Mouse (Mus musculus) midbrain, embryonic 15.5 days (tissue): ENCODE measurements around the gene Tbc1d16. TPM values are rescaled to one million over a fixed set of nuclear protein-coding genes. Genes with fewer than 3 reads are reported as not detected.

ENCODE experiments used
- ATAC-seq: fragments of 200-750 bp; cut with Nextera tagmentation; replicated peaks from 2 replicates; pipeline ENCODE4 v1.8.0; 2017; ENCODE audit warnings: moderate TSS enrichment
- H3K27ac ChIP-seq: fragments of 300-500 bp; sonication (generic); 2 replicates; pipeline ENCODE4 v1.5.1; 2015; ENCODE audit warnings: mild to moderate bottlenecking, inconsistent platforms
- H3K27me3 ChIP-seq: fragments of 300-500 bp; sonication (generic); replicated peaks from 2 replicates; pipeline ENCODE4 v1.6.1; 2015; ENCODE audit warnings: inconsistent platforms
- H3K36me3 ChIP-seq: fragments of 300-500 bp; sonication (generic); replicated peaks from 2 replicates; pipeline ENCODE4 v1.6.1; 2015; ENCODE audit warnings: inconsistent platforms
- H3K4me1 ChIP-seq: fragments of 300-500 bp; sonication (generic); 2 replicates; pipeline ENCODE4 v1.6.1; 2015; ENCODE audit warnings: inconsistent platforms
- H3K4me2 ChIP-seq: fragments of 300-500 bp; sonication (generic); 2 replicates; pipeline ENCODE4 v1.6.1; 2015; ENCODE audit warnings: inconsistent platforms, mild to moderate bottlenecking, moderate library complexity
- H3K4me3 ChIP-seq: fragments of 300-500 bp; sonication (generic); 2 replicates; pipeline ENCODE4 v1.5.1; 2015; ENCODE audit warnings: mild to moderate bottlenecking, inconsistent platforms
- H3K9ac ChIP-seq: fragments of 300-500 bp; sonication (generic); 2 replicates; pipeline ENCODE4 v1.6.1; 2015; ENCODE audit warnings: mild to moderate bottlenecking, inconsistent platforms
- H3K9me3 ChIP-seq: fragments of 300-500 bp; sonication (generic); 2 replicates; pipeline ENCODE4 v1.6.1; 2016; ENCODE audit warnings: inconsistent platforms
- WGBS: fragments of 180-500 bp; shearing (Covaris S2); methylation state at CpG from one replicate; pipeline ENCODE4 v1.1.7; 2015; ENCODE audit warnings: mixed read lengths; 5-methylcytosine and 5-hydroxymethylcytosine counted together
- polyA plus RNA-seq: library from polyadenylated mRNA; unstranded; fragments of >200 nt; fragmentation: Nextera tagmentation; extraction: Ambion mirVana; gene quantifications from 2 replicates; pipeline ENCODE4 v1.2.1, GENCODE M21; 2015

Tbc1d16 gene
- polyA plus RNA-seq, 1 experiment from 2014 or later = 66.8 TPM

DNA sequence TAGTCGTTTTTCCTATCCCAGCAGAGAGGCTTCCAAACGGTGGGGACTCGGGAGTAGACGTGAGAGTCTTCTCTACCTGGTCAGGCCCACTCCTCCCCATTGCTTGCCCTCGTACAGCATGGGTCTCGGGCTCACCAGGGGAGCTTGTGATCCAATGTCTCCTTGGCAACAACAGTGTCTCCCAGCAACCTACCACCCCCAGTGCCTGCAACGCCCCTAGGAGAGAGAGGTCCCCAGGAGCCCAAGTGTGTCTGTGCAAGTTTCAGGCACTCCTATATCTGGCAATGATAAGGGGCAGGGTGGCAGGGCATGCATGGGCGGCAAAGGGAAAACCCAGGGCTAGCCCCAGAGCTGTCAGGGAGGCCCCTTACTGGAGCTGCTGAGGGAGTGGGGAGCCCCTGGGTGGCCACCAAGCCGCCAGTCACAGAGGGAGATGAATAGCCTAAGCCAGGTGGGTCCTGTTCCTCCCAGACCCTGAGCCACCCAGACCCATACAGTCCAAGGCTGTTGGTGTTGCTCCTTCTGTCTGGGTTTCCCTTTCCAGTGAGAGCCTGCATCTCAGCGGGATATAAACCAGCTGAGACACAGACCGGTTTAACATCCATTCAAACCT is 99.5 kb downstream of the Tbc1d16 start:
- H3K9ac ChIP-seq = no peak overlapping the region
- H3K4me1 ChIP-seq = peaks cover 43% of the 10 kb centered on the region
- no peak for ATAC-seq
- 33% methylated on average over 11 of the region's 11 CpGs for WGBS
- H3K27ac ChIP-seq = no peak overlapping the region
- no peak overlapping the region for H3K4me3 ChIP-seq
- no peaks in the 10 kb centered on the region for H3K9me3 ChIP-seq
- H3K4me2 ChIP-seq = no peak overlapping the region
- H3K36me3 ChIP-seq = no peaks in the 10 kb centered on the region
- H3K27me3 ChIP-seq = no peaks in the 10 kb centered on the region

GRCm38 (mm10) chr11:119127686-119128473 is 100.4 kb downstream of the Tbc1d16 start:
- 0 out of 2 replicates have a peak, but pooled peaks have one; percentile 37 for ATAC-seq
- no peaks in the 10 kb centered on the region for H3K36me3 ChIP-seq
- H3K27ac ChIP-seq = no peak overlapping the region
- no peak overlapping the region for H3K4me3 ChIP-seq
- H3K9me3 ChIP-seq = no peaks in the 10 kb centered on the region
- H3K4me2 ChIP-seq = no peak overlapping the region
- H3K9ac ChIP-seq = no peak overlapping the region
- H3K27me3 ChIP-seq = no peaks in the 10 kb centered on the region
- WGBS = 58% methylated on average over 9 of the region's 9 CpGs
- H3K4me1 ChIP-seq = peaks cover 43% of the 10 kb centered on the region

DNA sequence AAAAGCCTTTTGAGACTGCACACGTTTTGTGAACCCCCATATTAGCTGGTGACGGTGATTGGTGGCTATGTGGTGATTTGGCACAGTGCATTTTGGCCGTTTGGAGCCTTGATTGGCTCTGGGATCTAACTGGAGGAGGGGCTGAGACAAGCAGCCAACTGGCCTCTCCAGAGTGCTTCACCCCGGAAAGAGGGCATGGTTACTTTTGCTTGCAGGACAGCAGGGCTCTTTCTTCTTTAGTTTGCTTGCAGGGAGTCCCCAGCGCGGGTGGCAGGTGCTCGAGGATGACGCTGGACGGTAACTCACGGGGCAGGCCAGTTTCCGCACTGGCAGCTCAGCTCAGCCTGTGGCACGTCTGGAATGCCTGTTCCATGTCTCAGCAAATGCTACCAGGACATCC is 101.2 kb downstream of the Tbc1d16 start:
- H3K4me3 ChIP-seq = no peak overlapping the region
- H3K27me3 ChIP-seq = no peaks in the 10 kb centered on the region
- no peaks in the 10 kb centered on the region for H3K9me3 ChIP-seq
- no peak overlapping the region for H3K4me2 ChIP-seq
- 0 out of 2 replicates have a peak overlapping the region, but pooled peaks have one; percentile 18 for H3K27ac ChIP-seq
- no peak overlapping the region for H3K9ac ChIP-seq
- peaks cover 43% of the 10 kb centered on the region for H3K4me1 ChIP-seq
- no peak for ATAC-seq
- WGBS = 26% methylated on average over 12 of the region's 12 CpGs
- H3K36me3 ChIP-seq = no peaks in the 10 kb centered on the region

DNA sequence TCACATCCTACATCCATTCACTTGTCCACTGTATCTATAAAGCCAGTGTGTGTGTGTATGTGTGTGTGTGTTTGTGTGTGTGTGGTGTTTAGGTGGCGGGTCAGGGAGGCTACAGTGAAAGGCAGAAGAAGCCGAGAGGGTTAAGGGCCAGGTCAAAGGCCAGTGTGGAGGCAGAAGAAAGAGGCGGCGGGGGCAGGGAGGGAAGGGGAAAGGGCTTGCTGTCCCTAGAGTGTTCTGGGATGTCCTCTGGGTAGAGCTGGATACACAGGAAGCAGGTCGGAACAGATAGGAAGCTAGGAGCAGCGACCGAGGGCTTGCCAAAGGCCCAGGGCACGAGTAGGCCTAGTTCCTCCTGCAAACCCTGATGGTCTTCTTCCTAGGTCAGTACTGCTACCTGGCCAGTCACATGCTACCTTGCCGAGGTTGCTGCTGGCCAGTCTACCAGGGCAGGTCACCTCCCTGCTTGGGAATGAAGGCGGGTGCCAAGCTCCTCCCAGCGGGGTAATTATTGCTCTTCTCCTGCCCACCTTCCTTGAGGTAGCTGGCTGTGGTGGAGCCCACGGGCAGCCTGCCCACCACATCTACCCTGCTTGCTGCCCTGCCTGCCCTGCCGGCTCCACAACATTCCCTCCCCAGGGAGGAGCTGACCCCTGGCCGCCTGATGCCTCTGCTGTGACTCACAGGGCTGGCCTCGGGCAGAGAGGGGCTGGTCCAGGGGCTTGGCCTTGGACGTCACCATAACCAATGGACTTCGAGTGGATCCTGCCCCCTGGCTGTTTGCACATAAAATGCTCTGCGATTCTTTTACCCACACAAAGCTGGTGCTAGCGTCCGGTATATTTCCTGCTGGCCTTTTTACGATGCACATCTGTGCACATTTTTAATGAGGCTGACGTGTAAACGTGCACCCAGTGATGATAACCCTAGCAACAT is 102.1 kb downstream of the Tbc1d16 start:
- peaks cover 43% of the 10 kb centered on the region for H3K4me1 ChIP-seq
- H3K4me3 ChIP-seq = no peak overlapping the region
- peak overlapping the region; percentile 8; the same call in 1 of the 2 replicates for H3K4me2 ChIP-seq
- H3K9me3 ChIP-seq = no peaks in the 10 kb centered on the region
- peak overlapping the region; percentile 55; the same call in 1 of the 2 replicates for H3K27ac ChIP-seq
- 38% methylated on average over 23 of the region's 23 CpGs for WGBS
- H3K27me3 ChIP-seq = no peaks in the 10 kb centered on the region
- no peak overlapping the region for H3K9ac ChIP-seq
- no peaks in the 10 kb centered on the region for H3K36me3 ChIP-seq
- peak; percentile 31; the same call in 1 of the 2 replicates for ATAC-seq

DNA sequence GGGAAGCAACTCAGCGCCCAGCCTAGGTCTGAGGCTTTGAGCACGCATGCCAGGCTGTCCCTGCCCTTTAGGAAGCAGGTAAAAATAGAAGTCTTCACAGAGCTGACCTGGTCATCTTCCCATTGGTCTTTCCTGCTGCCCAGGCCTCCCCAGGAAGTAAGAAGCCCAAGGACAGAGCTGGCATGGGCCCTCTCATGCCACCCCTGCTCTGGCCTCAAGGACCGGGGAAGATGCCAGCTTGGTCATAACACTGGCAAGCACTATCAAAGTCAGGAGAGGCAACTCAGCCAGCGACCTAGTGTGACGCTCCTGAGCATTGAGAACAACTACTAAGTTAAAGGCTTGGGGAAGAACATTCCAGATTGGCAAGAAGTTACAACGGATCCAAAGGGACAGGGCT is 103.8 kb downstream of the Tbc1d16 start:
- Histone ChIP-seq H3K4me2 (no peak overlapping the region), H3K27me3 (no peaks in the 10 kb centered on the region), H3K27ac (no peak overlapping the region), H3K4me3 (no peak overlapping the region), H3K9ac (no peak overlapping the region), H3K9me3 (no peaks in the 10 kb centered on the region), H3K4me1 (peaks cover 33% of the 10 kb centered on the region), H3K36me3 (no peaks in the 10 kb centered on the region)
- no peak for ATAC-seq
- WGBS = 93% methylated on average over 6 of the region's 6 CpGs

- no peaks in the 10 kb centered on the region for H3K9me3 ChIP-seq
- WGBS = 80% methylated on average over 5 of the region's 5 CpGs
- H3K4me1 ChIP-seq = peaks cover 30% of the 10 kb centered on the region
- no peak overlapping the region for H3K4me3 ChIP-seq
- H3K27ac ChIP-seq = no peak overlapping the region
- H3K9ac ChIP-seq = no peak overlapping the region
- H3K36me3 ChIP-seq = no peaks in the 10 kb centered on the region
- no peak for ATAC-seq
- H3K27me3 ChIP-seq = no peaks in the 10 kb centered on the region
- no peak overlapping the region for H3K4me2 ChIP-seq
Measured at GRCm38 (mm10) chr11:119123522-119124319, 104.6 kb downstream of the Tbc1d16 start.

GRCm38 (mm10) chr11:119122396-119122795 is 105.9 kb downstream of the Tbc1d16 start:
- ATAC-seq = no peak
- H3K27me3 ChIP-seq = no peaks in the 10 kb centered on the region
- WGBS = 79% methylated on average over 5 of the region's 5 CpGs
- H3K4me2 ChIP-seq = no peak overlapping the region
- H3K4me1 ChIP-seq = peaks cover 24% of the 10 kb centered on the region
- no peak overlapping the region for H3K4me3 ChIP-seq
- H3K36me3 ChIP-seq = no peaks in the 10 kb centered on the region
- H3K27ac ChIP-seq = no peak overlapping the region
- H3K9me3 ChIP-seq = no peaks in the 10 kb centered on the region
- no peak overlapping the region for H3K9ac ChIP-seq

- Histone ChIP-seq H3K4me1 (peaks cover 11% of the 10 kb centered on the region), H3K9ac (no peak overlapping the region), H3K27ac (0 out of 2 replicates have a peak overlapping the region, but pooled peaks have one; percentile 34), H3K4me3 (no peak overlapping the region), H3K27me3 (no peaks in the 10 kb centered on the region), H3K36me3 (no peaks in the 10 kb centered on the region), H3K9me3 (no peaks in the 10 kb centered on the region), H3K4me2 (no peak overlapping the region)
- 19% methylated on average over 7 of the region's 7 CpGs for WGBS
- no peak for ATAC-seq
Measured at GRCm38 (mm10) chr11:119118905-119119304, 109.4 kb downstream of the Tbc1d16 start.

DNA sequence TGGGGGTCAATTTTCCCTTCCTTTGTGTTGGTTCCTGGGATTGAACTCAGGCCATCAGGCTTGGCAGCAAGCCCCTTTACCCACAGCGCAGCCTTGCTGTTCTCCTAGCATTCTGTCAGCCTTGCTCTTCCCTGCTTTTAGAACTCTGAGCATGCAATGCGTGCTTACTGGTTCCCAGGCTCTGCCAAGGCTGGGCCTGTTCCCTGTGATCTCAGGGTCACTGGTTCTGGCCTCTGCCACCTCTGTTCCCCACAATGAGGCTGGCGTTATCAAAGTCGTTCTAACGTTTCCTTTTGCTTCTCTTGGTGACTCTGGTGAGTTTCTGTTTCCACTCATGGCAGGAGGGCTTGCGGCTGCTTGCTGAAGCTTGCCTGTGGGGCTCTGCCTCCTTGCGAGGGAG is 110.4 kb downstream of the Tbc1d16 start:
- Histone ChIP-seq H3K4me3 (no peak overlapping the region), H3K27ac (no peak overlapping the region), H3K9ac (no peak overlapping the region), H3K9me3 (no peaks in the 10 kb centered on the region), H3K27me3 (no peaks in the 10 kb centered on the region), H3K36me3 (no peaks in the 10 kb centered on the region), H3K4me1 (peaks cover 11% of the 10 kb centered on the region), H3K4me2 (no peak overlapping the region)
- ATAC-seq = no peak
- 49% methylated on average over 7 of the region's 7 CpGs for WGBS

GRCm38 (mm10) chr11:119116992-119117391 is 111.3 kb downstream of the Tbc1d16 start:
- H3K9ac ChIP-seq = no peak overlapping the region
- no peaks in the 10 kb centered on the region for H3K27me3 ChIP-seq
- H3K36me3 ChIP-seq = no peaks in the 10 kb centered on the region
- 75% methylated on average over 4 of the region's 4 CpGs for WGBS
- no peaks in the 10 kb centered on the region for H3K9me3 ChIP-seq
- no peak overlapping the region for H3K4me2 ChIP-seq
- ATAC-seq = no peak
- peaks cover 11% of the 10 kb centered on the region for H3K4me1 ChIP-seq
- no peak overlapping the region for H3K4me3 ChIP-seq
- H3K27ac ChIP-seq = no peak overlapping the region

GRCm38 (mm10) chr11:119112721-119113120 is 115.6 kb downstream of the Tbc1d16 start:
- Histone ChIP-seq H3K4me2 (no peak overlapping the region), H3K4me1 (no peaks in the 10 kb centered on the region), H3K27ac (no peak overlapping the region), H3K9me3 (no peaks in the 10 kb centered on the region), H3K27me3 (no peaks in the 10 kb centered on the region), H3K9ac (no peak overlapping the region), H3K36me3 (no peaks in the 10 kb centered on the region), H3K4me3 (no peak overlapping the region)
- no peak for ATAC-seq
